Mouse (Mus musculus): ENCODE results near the gene Col11a2. TPM values are rescaled to one million over a fixed set of nuclear protein-coding genes. Genes with fewer than 3 reads are reported as not detected.

Gene Col11a2
- polyA plus RNA-seq, 1 experiment from 2014 or later: 0.67 TPM

DNA sequence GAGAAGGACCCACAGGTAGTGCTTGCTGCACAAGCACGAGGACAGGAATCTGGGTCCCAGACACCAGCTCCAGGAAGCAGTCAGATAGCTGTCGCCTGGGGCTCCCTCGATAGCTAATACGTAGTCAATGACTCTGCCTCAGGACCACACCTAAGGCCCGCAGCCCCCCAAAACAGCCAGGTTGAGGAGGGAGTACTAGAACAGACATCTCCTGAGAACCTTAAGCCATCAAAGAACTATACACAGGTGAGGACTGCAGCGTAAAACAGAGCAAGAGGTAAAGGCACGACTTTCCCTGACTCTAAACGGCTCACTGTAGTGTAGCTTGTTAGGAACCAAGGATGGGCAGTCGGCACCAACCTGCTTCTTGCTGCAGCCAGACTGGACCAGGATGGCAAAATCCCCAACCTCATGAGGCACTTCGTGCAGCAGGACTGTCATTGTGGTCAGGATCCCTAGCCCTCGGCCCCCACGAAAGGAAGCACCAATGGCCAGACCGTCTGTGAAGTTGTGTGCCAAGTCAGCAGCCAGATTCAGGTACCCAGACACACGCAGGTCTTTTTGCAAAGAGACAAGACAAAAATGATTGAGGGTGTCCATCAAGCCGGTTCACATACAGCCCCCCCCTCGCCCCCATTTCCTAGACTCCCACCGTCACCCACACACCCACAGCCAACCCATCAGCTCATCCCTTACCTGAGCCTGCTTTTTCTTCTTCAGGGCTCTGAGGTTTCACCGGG lies 9.9 kb upstream of the Col11a2 start:
- H3K9ac ChIP-seq (ENCODE audit: low read depth, low read length): no peak overlapping the region
- H3K4me2 ChIP-seq: peak overlapping the region; percentile 100
- ATAC-seq (replicated peaks; ENCODE audit: low FRiP score) (no peak), DNase-seq (ENCODE audit: low spot score) (no peak)
- 87% methylated on average over 18 of the region's 18 CpGs for WGBS
- H3K36me3 ChIP-seq (ENCODE audit: control insufficient read depth, insufficient read depth, low read length): peaks cover 21% of the 10 kb centered on the region
- no peak overlapping the region for H3K27ac ChIP-seq (ENCODE audit: low read depth, low read length)
- no peaks in the 10 kb centered on the region for H3K27me3 ChIP-seq (replicated peaks; ENCODE audit: control insufficient read depth, insufficient read depth, low read length)
- H3K4me1 ChIP-seq (replicated peaks; ENCODE audit: control insufficient read depth, insufficient read depth, low read length): peaks cover 60% of the 10 kb centered on the region
- no peaks in the 10 kb centered on the region for H3K9me3 ChIP-seq (ENCODE audit: control insufficient read depth, low read length)
- peak overlapping the region; percentile 81 for H3K4me3 ChIP-seq (ENCODE audit: low read depth, low read length)

- no peak for ATAC-seq (replicated peaks; ENCODE audit: low FRiP score)
- peak overlapping the region; percentile 81 for H3K4me3 ChIP-seq (ENCODE audit: low read depth, low read length)
- peak overlapping the region; percentile 100 for H3K4me2 ChIP-seq
- no peaks in the 10 kb centered on the region for H3K27me3 ChIP-seq (replicated peaks; ENCODE audit: control insufficient read depth, insufficient read depth, low read length)
- 81% methylated on average over 21 of the region's 21 CpGs for WGBS
- no peak for DNase-seq (ENCODE audit: low spot score)
- no peaks in the 10 kb centered on the region for H3K9me3 ChIP-seq (ENCODE audit: control insufficient read depth, low read length)
- peaks cover 22% of the 10 kb centered on the region for H3K36me3 ChIP-seq (ENCODE audit: control insufficient read depth, insufficient read depth, low read length)
- peaks cover 60% of the 10 kb centered on the region for H3K4me1 ChIP-seq (replicated peaks; ENCODE audit: control insufficient read depth, insufficient read depth, low read length)
- peak overlapping the region; percentile 81 for H3K9ac ChIP-seq (ENCODE audit: low read depth, low read length)
- H3K27ac ChIP-seq (ENCODE audit: low read depth, low read length): no peak overlapping the region
Observed at GRCm38 (mm10) chr17:34029890-34030595, 9.2 kb upstream of the Col11a2 start.

DNA sequence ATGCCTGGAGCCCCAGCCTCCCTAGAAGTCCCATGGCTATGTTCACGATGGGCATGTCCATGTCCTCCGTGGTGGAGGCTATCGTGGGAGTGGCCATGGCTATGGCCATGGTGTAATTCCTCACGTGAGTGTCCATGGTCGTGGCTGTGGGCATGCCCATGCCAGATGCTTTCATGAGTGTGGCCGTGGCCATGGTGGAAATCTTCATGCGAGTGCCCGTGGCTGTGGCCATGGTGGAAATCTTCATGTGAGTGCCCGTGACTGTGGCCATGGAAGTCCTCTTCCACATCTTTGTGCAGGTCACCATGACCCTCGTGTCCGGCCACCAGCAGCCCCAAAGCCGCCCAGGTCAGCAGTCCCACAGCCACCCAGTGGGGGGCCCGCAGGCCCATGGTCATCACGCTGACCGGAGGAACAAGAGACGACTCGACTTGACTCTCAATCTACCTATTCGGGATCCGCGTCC lies 8.3 kb upstream of the Col11a2 start:
- H3K4me3 ChIP-seq (ENCODE audit: low read depth, low read length): peak overlapping the region; percentile 81
- WGBS: 3% methylated on average over 20 of the region's 20 CpGs
- DNase-seq (ENCODE audit: low spot score) (no peak), ATAC-seq (replicated peaks; ENCODE audit: low FRiP score) (no peak)
- H3K4me1 ChIP-seq (replicated peaks; ENCODE audit: control insufficient read depth, insufficient read depth, low read length): peaks cover 52% of the 10 kb centered on the region
- H3K9me3 ChIP-seq (ENCODE audit: control insufficient read depth, low read length): no peaks in the 10 kb centered on the region
- H3K9ac ChIP-seq (ENCODE audit: low read depth, low read length): peak overlapping the region; percentile 81
- H3K27me3 ChIP-seq (replicated peaks; ENCODE audit: control insufficient read depth, insufficient read depth, low read length): no peaks in the 10 kb centered on the region
- H3K36me3 ChIP-seq (ENCODE audit: control insufficient read depth, insufficient read depth, low read length): peaks cover 23% of the 10 kb centered on the region
- H3K4me2 ChIP-seq: peak overlapping the region; percentile 100
- H3K27ac ChIP-seq (ENCODE audit: low read depth, low read length): peak overlapping the region; percentile 85

DNA sequence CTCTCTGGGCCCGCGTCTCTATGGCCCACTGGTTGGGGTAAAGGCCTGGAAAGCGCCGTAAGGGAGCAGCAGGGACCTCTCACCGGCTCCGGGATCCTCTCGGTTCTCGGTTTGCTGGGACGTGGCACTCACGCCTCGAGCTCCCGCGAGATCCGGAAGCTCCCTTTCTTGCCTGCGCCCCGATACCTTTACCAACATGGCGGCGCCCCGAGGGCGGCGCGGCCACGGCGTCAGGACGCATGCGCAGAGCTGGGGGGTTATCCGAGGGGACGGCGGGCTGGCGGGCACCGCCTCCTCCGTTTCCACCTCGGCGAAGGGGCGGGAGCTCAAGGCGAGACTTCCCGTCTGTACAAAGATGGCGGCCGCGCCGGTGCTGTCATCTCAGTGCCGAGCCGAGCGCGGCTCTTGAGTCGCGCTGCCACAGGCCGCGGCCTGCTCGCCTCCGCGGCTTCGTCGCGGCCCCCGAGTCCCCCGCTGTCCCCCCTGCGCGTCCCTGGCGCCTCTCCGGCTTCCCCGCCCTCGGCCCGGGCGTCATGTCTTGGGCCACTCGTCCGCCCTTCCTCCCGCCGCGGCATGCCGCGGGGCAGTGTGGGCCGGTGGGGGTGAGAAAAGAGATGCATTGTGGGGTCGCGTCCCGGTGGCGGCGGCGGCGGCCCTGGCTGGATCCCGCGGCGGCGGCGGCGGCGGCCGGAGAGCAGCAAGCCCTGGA lies 7.6 kb upstream of the Col11a2 start, which contains the start of the genes Slc39a7 and Rxrb:
TSS of gene Slc39a7 (minus strand) at position 218 of the 709 bp plus-strand sequence.
TSS of gene Rxrb (plus strand) at position 348 of the 709 bp plus-strand sequence.
- peaks cover 49% of the 10 kb centered on the region for H3K4me1 ChIP-seq (replicated peaks; ENCODE audit: control insufficient read depth, insufficient read depth, low read length)
- peak within 1 kb of the TSS; percentile 100 for H3K4me2 ChIP-seq
- peak within 1 kb of the TSS; percentile 81 for H3K9ac ChIP-seq (ENCODE audit: low read depth, low read length)
- peak within 1 kb of the TSS; percentile 81 for H3K4me3 ChIP-seq (ENCODE audit: low read depth, low read length)
- peaks cover 30% of the 10 kb centered on the region for H3K36me3 ChIP-seq (ENCODE audit: control insufficient read depth, insufficient read depth, low read length)
- no peaks in the 10 kb centered on the region for H3K9me3 ChIP-seq (ENCODE audit: control insufficient read depth, low read length)
- under 1% methylated on average over 88 of the region's 88 CpGs for WGBS
- ATAC-seq (replicated peaks; ENCODE audit: low FRiP score) (peak; percentile 77), DNase-seq (ENCODE audit: low spot score) (peak; percentile 99)
- H3K27me3 ChIP-seq (replicated peaks; ENCODE audit: control insufficient read depth, insufficient read depth, low read length): no peaks in the 10 kb centered on the region
- peak within 1 kb of the TSS; percentile 90 for H3K27ac ChIP-seq (ENCODE audit: low read depth, low read length)

DNA sequence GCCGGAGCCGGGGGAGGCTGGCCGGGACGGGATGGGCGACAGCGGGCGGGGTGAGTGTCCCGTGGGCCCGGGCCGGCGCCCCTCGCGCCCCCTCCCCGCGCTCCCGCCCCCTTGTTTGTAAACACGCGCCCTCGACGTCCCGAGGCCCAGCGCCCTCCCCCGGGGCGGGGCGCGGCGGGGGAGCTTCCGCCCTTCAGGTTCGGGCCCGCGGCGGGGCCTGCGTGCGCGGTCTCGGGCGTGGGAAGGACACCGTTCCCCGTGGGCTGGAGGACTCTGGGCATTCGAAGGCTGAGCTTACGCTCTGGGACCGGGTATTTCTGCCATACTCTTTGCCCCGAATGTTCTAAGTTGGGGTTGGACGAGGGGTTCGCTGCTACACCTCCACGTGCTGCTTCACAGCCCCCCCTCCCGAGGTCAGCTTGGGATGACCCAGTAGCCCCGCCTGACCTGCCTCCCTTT lies 7.0 kb upstream of the Col11a2 start:
- peaks cover 33% of the 10 kb centered on the region for H3K36me3 ChIP-seq (ENCODE audit: control insufficient read depth, insufficient read depth, low read length)
- peaks cover 44% of the 10 kb centered on the region for H3K4me1 ChIP-seq (replicated peaks; ENCODE audit: control insufficient read depth, insufficient read depth, low read length)
- H3K4me3 ChIP-seq (ENCODE audit: low read depth, low read length): peak overlapping the region; percentile 81
- H3K9me3 ChIP-seq (ENCODE audit: control insufficient read depth, low read length): no peaks in the 10 kb centered on the region
- ATAC-seq (replicated peaks; ENCODE audit: low FRiP score) (peak; percentile 39), DNase-seq (ENCODE audit: low spot score) (no peak)
- peak overlapping the region; percentile 100 for H3K4me2 ChIP-seq
- H3K9ac ChIP-seq (ENCODE audit: low read depth, low read length): peak overlapping the region; percentile 81
- under 1% methylated on average over 46 of the region's 48 CpGs for WGBS
- H3K27me3 ChIP-seq (replicated peaks; ENCODE audit: control insufficient read depth, insufficient read depth, low read length): no peaks in the 10 kb centered on the region
- H3K27ac ChIP-seq (ENCODE audit: low read depth, low read length): peak overlapping the region; percentile 90

- WGBS: 45% methylated on average over 9 of the region's 9 CpGs
- H3K4me2 ChIP-seq: peak overlapping the region; percentile 100
- H3K27ac ChIP-seq (ENCODE audit: low read depth, low read length): peak overlapping the region; percentile 90
- peak overlapping the region; percentile 81 for H3K9ac ChIP-seq (ENCODE audit: low read depth, low read length)
- ATAC-seq (replicated peaks; ENCODE audit: low FRiP score) (no peak), DNase-seq (ENCODE audit: low spot score) (no peak)
- no peaks in the 10 kb centered on the region for H3K9me3 ChIP-seq (ENCODE audit: control insufficient read depth, low read length)
- no peaks in the 10 kb centered on the region for H3K27me3 ChIP-seq (replicated peaks; ENCODE audit: control insufficient read depth, insufficient read depth, low read length)
- H3K4me1 ChIP-seq (replicated peaks; ENCODE audit: control insufficient read depth, insufficient read depth, low read length): peaks cover 44% of the 10 kb centered on the region
- H3K4me3 ChIP-seq (ENCODE audit: low read depth, low read length): peak overlapping the region; percentile 81
- H3K36me3 ChIP-seq (ENCODE audit: control insufficient read depth, insufficient read depth, low read length): peaks cover 37% of the 10 kb centered on the region
Observed at GRCm38 (mm10) chr17:34032806-34033205, 6.4 kb upstream of the Col11a2 start.

GRCm38 (mm10) chr17:34033441-34033840 lies 5.8 kb upstream of the Col11a2 start:
- DNase-seq (ENCODE audit: low spot score) (no peak), ATAC-seq (replicated peaks; ENCODE audit: low FRiP score) (no peak)
- WGBS: 87% methylated on average over 9 of the region's 9 CpGs
- Histone ChIP-seq H3K4me2 (peak overlapping the region; percentile 100), H3K27ac (ENCODE audit: low read depth, low read length) (peak overlapping the region; percentile 90; the same call in 1 of the 2 replicates), H3K4me3 (ENCODE audit: low read depth, low read length) (peak overlapping the region; percentile 81), H3K9me3 (ENCODE audit: control insufficient read depth, low read length) (no peaks in the 10 kb centered on the region), H3K36me3 (ENCODE audit: control insufficient read depth, insufficient read depth, low read length) (peaks cover 34% of the 10 kb centered on the region), H3K9ac (ENCODE audit: low read depth, low read length) (peak overlapping the region; percentile 81), H3K27me3 (replicated peaks; ENCODE audit: control insufficient read depth, insufficient read depth, low read length) (no peaks in the 10 kb centered on the region), H3K4me1 (replicated peaks; ENCODE audit: control insufficient read depth, insufficient read depth, low read length) (peaks cover 40% of the 10 kb centered on the region)

DNA sequence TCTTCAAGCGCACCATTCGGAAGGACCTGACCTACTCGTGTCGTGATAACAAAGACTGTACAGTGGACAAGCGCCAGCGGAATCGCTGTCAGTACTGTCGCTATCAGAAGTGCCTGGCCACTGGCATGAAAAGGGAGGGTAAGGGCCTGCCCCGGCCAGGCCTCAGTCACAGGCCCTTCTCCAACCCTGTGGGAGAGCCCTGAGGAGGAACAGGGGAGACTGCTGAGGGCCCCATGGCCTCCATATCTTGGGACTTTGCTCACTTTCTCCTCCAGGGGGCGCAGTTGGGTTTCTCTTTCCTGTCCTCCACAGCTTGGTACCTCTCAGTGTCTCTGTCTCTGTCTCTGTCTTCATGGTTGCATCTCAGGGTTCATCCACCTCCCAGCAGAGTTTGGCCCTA lies 5.2 kb upstream of the Col11a2 start:
- Histone ChIP-seq H3K27ac (ENCODE audit: low read depth, low read length) (no peak overlapping the region), H3K27me3 (replicated peaks; ENCODE audit: control insufficient read depth, insufficient read depth, low read length) (no peaks in the 10 kb centered on the region), H3K4me2 (no peak overlapping the region), H3K9ac (ENCODE audit: low read depth, low read length) (no peak overlapping the region), H3K36me3 (ENCODE audit: control insufficient read depth, insufficient read depth, low read length) (peaks cover 28% of the 10 kb centered on the region), H3K9me3 (ENCODE audit: control insufficient read depth, low read length) (no peaks in the 10 kb centered on the region), H3K4me1 (replicated peaks; ENCODE audit: control insufficient read depth, insufficient read depth, low read length) (peaks cover 40% of the 10 kb centered on the region), H3K4me3 (ENCODE audit: low read depth, low read length) (peak overlapping the region; percentile 81; the same call in 1 of the 2 replicates)
- ATAC-seq (replicated peaks; ENCODE audit: low FRiP score): no peak
- 76% methylated on average over 10 of the region's 10 CpGs for WGBS
- DNase-seq (ENCODE audit: low spot score): no peak

All from liver, embryonic 11.5 days (tissue).